Mouse (Mus musculus) T-helper 1 cell (primary cell): ENCODE measurements at regions not wholly inside any gene's neighbourhood (a gene's known extent, or its start where the extent isn't known, plus 50 kb on each side); places are given as distances from the start of the nearest gene placed in this dataset.

Experiments used
- in situ Hi-C: fragments of 300-600 bp; cut with MboI, MseI; formaldehyde crosslinking; loops from one replicate; pipeline ENCODE4 v1.15.1; 2025; ENCODE audit warnings: high pct_unique_total_duplicates

- in situ Hi-C loops = no loop called here
These were observed 200.6 kb downstream of the Tgfb2 start for GRCm38 (mm10) chr1:186505051-186505711.

- in situ Hi-C loops = no loop called here
These were observed 204.1 kb downstream of the Tgfb2 start for GRCm38 (mm10) chr1:186501726-186502125.

DNA sequence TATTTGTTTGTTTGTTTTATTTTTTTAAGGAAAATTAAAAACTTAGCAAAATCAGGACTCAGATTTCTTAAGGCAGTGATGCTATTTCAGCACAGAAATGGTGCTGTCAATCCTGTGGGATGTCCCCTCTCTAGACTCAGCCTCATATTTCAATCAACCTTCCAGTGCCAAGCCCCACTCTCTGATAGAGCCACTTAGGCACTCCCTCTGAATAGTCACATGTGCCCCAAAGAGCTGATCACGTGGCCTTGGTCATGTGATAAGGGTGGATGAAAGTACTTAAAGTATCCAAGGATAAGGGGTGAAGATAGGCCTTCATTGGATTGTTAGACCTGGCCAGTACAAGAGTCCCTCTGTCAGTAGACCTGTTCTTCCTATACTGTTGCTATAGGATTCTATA, 207.9 kb downstream of the Tgfb2 start:
- in situ Hi-C loops = no loop called here

GRCm38 (mm10) chr1:186497333-186497732, 208.5 kb downstream of the Tgfb2 start:
- in situ Hi-C loops = no loop called here

DNA sequence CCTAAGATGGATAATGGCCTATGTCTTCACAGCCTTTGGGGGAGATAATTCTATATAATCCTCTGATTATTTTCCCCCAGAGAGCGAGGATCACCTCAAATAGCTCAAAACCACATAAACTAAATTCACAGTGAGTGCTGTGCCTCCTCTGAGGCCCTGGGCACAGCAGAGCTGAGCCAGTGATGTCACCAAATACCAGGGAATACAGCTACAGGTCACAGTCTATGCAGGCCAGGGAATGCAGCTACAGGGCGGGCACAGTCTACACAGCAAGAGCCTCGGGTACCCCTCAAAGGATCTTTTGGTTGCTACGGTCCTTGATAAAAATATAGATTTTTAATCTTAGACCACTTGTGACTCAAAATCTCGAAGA, 211.4 kb downstream of the Tgfb2 start:
- in situ Hi-C loops = no loop called here

DNA sequence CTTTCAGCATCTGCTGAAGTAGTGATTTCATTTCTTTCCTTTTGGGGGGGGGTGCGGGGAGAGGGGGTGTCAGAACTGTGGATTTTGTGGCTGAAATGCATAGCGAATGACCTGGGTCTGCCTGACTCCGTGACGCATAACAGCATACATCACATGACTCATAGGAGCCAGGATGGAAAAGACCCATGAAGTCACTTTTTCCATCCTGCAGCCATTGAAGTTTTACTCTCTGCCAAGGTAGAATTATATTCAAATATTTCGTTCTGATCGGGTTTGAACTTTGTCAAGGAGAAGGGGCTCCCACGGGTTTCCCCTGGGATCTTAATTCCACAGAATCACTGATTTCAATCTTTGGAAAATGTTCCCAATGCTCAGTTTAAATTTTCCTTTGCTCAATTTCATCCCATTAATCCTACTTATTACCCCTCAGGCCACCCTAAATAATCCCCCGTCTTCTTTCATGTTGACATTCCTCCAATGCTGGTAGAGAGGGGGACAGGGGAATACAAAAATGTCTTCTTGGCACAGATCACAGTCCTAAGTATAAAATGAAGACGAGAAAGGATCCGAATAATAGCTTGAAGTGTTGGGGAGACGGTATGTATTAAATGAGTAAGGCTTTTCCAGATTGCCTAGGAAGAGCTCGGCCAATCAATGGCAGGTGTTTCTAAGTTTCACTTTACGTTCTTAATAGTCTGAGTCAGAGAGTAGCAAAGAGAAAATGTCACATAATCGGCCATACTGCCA, 212.0 kb downstream of the Tgfb2 start:
- in situ Hi-C loops = no loop called here

- in situ Hi-C loops = no loop called here
These were observed 223.6 kb downstream of the Tgfb2 start for GRCm38 (mm10) chr1:186482177-186482576.

- in situ Hi-C loops = no loop called here
These were observed 225.8 kb downstream of the Tgfb2 start for GRCm38 (mm10) chr1:186480019-186480418.

DNA sequence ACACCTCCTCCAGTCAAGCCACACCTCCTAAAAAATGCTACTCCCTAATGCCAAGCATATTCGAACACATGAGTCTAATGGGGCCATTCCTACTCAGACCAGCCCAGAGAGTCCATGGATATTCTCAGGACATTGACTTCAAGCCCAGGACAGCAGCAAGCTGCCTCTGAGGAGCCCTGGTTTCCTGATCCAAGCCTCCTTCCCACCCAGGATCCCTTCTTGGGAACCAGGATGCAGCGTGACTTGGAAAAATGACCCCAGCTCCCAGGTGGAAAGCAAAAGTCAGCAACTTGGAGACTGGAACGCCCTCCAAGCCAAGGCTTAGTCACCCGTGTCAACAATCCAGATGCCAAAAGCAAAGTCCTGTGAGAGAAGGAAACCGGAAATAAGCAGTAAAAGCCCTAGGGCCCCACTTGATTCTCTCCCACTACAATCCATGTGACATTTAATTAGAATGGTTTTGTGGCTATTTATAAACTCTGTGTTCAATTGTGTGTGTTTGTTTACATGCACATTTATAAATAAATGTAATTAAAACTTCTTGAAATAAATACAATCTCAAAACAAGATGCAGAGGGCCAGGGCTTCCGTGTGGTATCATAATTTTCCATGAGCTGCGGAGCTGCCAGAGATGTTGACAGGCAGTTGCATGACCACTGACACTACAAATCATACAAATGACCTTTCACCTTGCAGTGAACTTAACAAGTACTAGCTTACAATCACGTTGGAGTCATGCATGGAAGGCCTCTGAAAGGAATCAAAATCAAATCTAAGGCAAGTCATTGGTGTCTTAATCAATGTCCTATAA, 227.2 kb downstream of the Tgfb2 start:
- in situ Hi-C loops = no loop called here

- in situ Hi-C loops = no loop called here
These were observed 230.9 kb downstream of the Tgfb2 start for GRCm38 (mm10) chr1:186474844-186475243.

- in situ Hi-C loops = no loop called here
These were observed 231.4 kb downstream of the Tgfb2 start for GRCm38 (mm10) chr1:186474385-186474784.

DNA sequence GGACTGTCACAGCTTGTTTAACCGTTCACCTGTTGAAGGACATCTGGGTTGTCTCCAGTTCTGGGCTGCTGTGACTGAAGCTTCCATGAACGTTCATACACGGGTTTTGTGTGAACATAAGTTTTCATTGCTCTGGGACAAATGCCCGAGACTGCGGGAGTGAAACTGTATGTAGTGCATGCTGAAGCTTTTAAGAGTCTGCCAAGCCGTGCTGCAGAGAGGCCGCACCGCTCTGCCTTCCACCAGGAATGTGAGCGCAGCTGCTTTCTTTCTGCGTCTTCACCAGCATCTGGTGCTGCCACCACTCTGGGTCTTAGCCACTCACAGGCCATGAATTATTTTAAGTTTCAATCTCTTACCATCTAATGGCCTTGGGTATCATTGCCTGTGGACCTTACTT, 232.8 kb downstream of the Tgfb2 start:
- in situ Hi-C loops = no loop called here

DNA sequence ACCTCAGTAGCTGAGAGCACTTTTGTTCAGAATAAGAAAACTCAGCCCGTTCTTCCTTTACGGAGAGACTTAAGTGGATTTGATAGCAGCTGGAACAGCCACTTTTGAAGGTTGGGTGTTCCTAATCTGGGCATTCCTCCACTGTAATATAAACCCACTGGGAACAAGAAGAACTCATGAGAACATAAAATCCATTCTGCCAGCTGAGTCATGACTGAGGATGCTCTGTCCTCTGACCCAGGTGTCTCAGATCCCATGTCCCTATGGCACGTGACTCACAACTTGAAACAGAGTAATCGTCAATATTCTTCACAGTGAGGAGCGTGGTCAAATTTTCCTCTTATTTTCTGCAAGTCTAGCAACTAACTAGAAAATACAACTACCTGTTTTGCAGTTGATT, 240.3 kb downstream of the Tgfb2 start:
- in situ Hi-C loops = no loop called here

GRCm38 (mm10) chr1:186460742-186461141, 245.0 kb downstream of the Tgfb2 start:
- in situ Hi-C loops = no loop called here

DNA sequence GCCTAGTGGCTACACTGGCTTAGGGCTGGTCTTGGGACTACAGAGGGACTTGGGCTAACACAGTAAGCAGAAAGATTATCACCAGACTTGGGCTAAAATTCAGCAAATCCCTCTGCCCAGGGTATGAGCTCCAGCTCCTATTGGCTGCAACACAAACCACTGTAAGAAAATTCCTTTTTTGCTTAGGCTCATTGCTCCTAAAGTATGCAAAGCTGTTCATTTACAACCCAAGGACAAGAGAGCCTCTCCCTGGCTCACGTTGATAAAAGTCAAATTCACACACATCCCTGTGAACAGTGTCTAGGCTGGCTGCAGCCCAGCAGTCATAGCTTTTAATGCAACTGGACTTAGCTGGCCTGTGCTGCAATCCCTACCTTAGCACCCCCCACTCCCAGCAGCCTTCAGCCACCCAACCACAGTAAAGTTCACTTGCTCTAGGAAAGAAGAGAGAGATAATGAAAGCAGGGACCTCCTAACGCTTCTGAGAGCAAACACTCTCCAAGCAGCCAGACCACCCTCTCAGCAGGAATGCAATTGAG, 247.6 kb downstream of the Tgfb2 start:
- in situ Hi-C loops = no loop called here

DNA sequence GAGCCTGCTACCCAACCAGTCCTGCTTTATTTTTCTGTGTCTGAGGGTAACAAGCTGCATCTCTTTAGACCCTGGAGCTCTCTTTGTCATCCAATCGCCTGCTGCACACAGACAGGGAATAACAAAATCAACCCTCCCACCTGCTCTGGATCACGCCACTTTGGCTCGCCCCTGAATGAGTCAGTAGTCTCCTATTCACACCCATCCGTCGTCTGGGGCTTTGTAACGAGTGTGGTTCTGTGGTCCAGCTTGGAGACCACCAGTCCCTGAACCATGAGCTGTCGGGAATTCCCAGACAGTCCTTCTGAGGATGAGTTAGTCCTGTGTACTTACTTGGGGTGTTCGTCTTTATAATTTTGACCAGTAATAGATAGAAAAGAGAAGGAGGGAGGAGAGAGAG, 248.7 kb downstream of the Tgfb2 start:
- in situ Hi-C loops = no loop called here

GRCm38 (mm10) chr1:186456131-186456530, 249.7 kb downstream of the Tgfb2 start:
- in situ Hi-C loops = no loop called here

DNA sequence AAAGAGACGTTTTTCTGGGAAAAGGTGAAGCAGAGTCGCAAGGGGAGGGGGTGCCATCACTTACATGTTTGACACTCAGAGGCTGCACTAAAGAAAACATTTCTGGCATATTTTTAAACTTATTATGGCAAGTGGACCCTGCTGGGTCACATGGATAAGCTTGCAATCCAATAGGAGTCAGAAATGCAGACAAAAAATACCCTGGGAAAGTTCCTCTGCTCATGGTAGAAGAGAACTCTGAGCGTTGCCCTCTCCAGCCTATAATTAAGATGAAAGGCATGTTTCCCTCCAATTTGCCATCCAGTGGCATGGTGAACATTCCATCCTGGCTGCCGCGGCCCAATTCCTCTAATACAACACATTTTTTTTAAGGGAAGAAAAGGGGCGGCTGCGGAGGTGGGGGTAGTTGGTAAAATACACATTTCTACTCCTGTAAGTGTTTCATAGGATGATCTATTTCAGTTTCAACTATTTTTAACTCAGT, 250.6 kb downstream of the Tgfb2 start:
- in situ Hi-C loops = no loop called here

DNA sequence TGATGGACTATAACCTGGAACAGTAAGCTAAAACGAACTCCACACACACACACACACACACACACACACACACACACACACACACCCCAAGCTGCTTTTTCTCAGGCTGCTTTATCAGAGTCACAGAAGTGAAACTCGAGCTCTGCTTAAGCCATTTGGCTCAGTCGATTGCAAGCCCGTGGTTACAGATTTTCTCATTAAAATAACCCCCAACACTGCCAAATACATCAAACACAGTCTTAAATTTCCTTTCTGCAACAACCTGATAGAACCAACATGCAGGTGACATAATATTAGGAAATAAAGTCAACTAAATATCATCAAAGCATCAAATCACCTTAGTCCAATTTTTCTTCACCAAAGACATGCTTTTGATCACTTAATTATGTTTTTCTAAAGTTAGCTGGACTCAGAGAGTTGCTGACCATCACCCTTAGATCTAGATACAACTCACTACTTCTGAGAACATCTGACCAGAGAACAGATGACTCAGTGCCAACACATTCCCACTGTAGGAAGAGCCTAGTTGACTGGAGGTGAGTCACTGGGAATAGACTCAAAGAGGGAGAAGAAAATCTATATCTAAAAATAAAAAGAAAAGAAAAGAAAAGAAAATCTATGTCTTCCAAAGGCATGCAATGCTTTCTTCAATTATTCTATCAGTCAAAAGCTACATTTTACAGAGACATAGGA, 251.2 kb downstream of the Tgfb2 start:
- in situ Hi-C loops = loop anchor here (5.0 kb wide), 1 partner anchor 513 kb away; the partner anchor contains the start of gene D1Pas1

DNA sequence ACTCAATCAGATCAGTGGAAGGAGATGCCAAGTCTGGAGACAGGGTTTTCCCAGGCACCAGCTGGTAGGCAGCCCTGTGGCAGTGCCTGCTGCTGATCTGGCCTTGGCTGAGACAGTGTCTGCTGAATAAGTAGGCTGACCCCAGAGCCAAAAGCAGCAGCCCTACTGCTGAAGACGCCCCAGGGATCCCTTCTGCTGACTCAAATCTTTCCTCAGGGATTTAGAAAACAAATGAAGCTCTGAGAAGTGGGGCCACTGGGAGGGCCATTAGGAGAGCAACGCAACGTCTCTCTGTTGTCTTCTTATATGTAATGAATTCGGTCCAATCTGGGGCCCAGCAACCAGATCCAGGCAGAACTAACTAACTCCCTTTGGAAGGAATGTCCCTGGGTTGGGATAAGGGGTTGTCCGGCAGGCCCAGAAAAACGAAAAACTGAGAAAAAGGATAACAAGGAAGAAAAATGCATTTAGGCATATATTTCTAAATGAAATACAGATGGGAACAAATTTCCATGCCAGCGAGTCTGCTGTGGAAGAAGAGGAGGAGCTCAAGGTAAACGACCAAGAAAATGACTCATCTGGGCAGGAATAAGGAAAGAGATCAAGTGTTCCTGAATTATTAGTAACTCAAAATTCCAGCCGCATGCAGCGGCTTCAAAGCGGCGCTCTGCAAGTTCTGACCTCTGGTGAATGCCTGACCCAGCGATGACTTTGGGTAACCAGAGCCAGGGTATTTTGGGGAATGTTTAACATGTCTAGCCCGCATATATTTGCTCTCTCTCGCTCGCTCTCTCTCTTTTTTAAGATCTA, 256.7 kb downstream of the Tgfb2 start:
- in situ Hi-C loops = no loop called here

GRCm38 (mm10) chr1:186447521-186447920, 258.3 kb downstream of the Tgfb2 start:
- in situ Hi-C loops = no loop called here
